Mouse (Mus musculus): ENCODE data around the gene Exph5.

- TF ChIP-seq CTCF (IDR thresholded peaks at IDR 0.05; ENCODE audit: borderline replicate concordance, insufficient read depth, low read depth, low read length) (no peak), POLR2A (IDR thresholded peaks at IDR 0.05; ENCODE audit: borderline replicate concordance, insufficient read depth, low read length) (no peak)
Measured at GRCm38 (mm10) chr9:53402991-53403390, 101.5 kb downstream of the Exph5 start.

Measured in cerebellum, adult 2 months (tissue).